Mouse (Mus musculus): Measurements from ENCODE around the gene Slc4a8. TPM values are rescaled to one million over a fixed set of nuclear protein-coding genes. Genes with fewer than 3 reads are reported as not detected.

Slc4a8 gene
- polyA plus RNA-seq, 1 experiment from 2014 or later, result 9.7 TPM

DNA sequence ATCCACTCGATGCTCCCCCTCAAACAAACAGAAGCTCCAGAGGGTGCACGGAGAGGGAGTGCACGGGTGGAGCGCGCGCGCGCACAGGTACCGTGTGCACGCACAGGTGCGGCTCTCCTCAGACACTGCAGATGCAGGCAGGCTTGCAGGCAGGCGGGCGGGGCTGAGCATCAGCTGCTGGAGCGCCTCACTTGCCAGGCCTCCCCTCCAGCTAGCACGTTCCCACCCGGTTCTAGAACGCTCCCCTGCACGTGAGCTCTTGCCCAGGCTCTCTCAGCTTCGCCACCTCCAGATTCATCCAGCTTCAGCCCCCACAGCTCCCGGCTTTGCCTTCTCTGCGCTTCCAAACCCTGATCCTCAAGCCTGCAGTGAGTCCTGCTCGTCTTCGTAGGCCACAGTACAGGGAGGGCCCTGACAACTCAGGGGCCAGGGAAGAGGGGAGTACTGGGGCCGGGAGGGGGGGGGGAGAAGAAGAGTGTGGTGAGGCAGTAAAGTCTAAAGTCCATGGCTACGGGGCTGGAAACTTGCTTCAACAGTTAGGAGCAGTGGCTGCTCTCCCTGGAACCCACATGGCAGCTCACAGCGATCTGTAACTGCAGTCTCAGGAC, 63.8 kb downstream of the Slc4a8 start:
- no peaks in the 10 kb centered on the region for H3K9me3 ChIP-seq (replicated peaks)
- DNase-seq (ENCODE audit: low spot score), result no peak
- no peaks in the 10 kb centered on the region for H3K36me3 ChIP-seq
- H3K4me1 ChIP-seq, result peaks cover 10% of the 10 kb centered on the region
- H3K4me3 ChIP-seq, result peak overlapping the region; percentile 27; the same call in 1 of the 2 replicates
- H3K27me3 ChIP-seq (ENCODE audit: low read depth, poor library complexity, severe bottlenecking), result peaks cover 38% of the 10 kb centered on the region
- H3K27ac ChIP-seq, result no peak overlapping the region
- WGBS, result 19% methylated on average over 26 of the region's 26 CpGs

DNA sequence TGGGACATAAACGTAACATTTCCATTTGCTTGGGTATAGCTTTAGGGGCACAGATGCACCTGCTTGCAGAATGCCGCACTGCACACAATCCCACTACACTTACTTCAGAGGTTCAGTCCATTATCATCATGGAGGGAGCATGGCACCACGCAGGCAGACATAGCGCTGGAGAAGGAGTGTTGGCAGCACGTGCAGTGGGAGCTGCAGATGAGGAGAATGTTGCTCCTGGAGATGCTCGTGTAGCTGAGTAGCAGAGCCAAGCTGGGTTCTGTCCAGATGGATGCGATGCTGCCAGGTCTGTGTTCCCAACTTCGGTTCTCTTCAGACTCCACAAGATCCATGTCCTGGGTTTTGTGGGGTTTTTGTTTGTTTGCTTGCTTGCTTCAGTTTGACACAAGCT, 64.5 kb downstream of the Slc4a8 start:
- H3K27me3 ChIP-seq (ENCODE audit: low read depth, poor library complexity, severe bottlenecking), result peaks cover 38% of the 10 kb centered on the region
- no peak for DNase-seq (ENCODE audit: low spot score)
- H3K4me1 ChIP-seq, result peaks cover 10% of the 10 kb centered on the region
- 88% methylated on average over 8 of the region's 8 CpGs for WGBS
- H3K27ac ChIP-seq, result no peak overlapping the region
- H3K36me3 ChIP-seq, result no peaks in the 10 kb centered on the region
- no peak overlapping the region for H3K4me3 ChIP-seq
- H3K9me3 ChIP-seq (replicated peaks), result no peaks in the 10 kb centered on the region

DNA sequence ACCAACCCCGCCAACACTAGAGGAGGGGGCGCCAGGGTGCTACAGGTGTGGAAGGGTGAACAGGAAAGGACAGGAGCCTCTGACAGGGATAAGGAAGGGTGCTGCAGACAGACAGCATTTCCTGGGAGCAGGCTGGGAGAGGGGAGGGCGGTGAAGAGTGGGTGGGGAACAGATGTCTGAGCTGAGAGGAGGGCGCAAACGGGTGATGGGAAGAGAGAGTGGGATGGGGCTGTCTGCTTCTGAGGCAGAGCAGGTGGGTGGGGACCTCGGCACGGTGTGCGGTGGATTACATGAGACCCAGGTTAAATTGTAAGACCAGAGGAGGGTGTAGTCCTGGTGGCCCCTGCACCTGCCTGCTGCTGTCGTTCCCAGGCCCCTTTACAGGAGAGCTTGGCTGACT, 68.2 kb downstream of the Slc4a8 start:
- Histone ChIP-seq H3K27ac (no peak overlapping the region), H3K36me3 (no peaks in the 10 kb centered on the region), H3K4me1 (peaks cover 12% of the 10 kb centered on the region), H3K9me3 (replicated peaks) (no peaks in the 10 kb centered on the region), H3K4me3 (no peak overlapping the region), H3K27me3 (ENCODE audit: low read depth, poor library complexity, severe bottlenecking) (peaks cover 32% of the 10 kb centered on the region)
- 88% methylated on average over 9 of the region's 9 CpGs for WGBS
- no peak for DNase-seq (ENCODE audit: low spot score)

DNA sequence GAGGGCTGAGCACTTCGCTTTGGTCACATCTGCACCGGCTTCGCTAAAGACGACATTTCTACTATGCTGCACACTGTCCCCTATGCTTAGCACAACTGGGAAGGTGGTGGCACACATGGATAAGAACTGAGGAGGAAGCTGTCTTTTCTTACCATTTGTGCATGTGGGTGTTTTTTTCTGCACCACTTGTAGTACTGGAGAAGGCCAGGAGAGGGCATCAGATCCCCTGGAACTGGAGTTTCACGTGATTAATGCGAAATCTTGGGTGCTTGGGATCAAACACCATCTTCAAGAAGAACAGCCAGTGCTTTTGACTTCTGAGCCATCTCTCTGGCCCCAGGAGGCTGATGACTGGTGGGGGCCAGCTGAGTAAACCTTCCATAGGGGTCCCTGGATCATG, 69.1 kb downstream of the Slc4a8 start:
- Histone ChIP-seq H3K4me1 (peaks cover 3% of the 10 kb centered on the region; the same call in 1 of the 2 replicates), H3K9me3 (replicated peaks) (no peaks in the 10 kb centered on the region), H3K36me3 (no peaks in the 10 kb centered on the region), H3K27ac (no peak overlapping the region), H3K27me3 (ENCODE audit: low read depth, poor library complexity, severe bottlenecking) (peaks cover 23% of the 10 kb centered on the region), H3K4me3 (no peak overlapping the region)
- WGBS, result 53% methylated on average over 6 of the region's 6 CpGs
- no peak for DNase-seq (ENCODE audit: low spot score)

DNA sequence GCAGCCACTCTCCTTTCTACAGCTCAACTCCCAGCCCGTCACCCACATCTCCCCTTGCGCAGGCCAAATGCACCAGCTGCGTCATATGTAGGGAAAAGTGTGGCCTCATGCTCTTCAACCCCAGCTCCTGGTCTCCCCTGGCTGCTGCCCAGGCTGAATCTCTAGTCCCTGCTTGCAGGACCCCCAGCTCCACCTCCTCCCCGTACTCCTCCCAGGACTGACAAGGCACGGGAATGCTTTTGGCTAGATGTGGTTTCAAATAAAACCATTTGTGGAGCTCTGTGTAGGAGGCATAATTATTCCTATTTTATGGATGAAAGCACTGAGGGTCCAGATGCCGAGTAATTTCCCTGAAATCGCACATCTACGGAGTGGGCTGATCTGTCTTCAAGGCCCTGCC, 70.6 kb downstream of the Slc4a8 start:
- peaks cover 16% of the 10 kb centered on the region; the same call in 1 of the 2 replicates for H3K27me3 ChIP-seq (ENCODE audit: low read depth, poor library complexity, severe bottlenecking)
- WGBS, result 88% methylated on average over 8 of the region's 8 CpGs
- no peaks in the 10 kb centered on the region for H3K9me3 ChIP-seq (replicated peaks)
- DNase-seq (ENCODE audit: low spot score), result no peak
- H3K4me1 ChIP-seq, result peaks cover 2% of the 10 kb centered on the region; the same call in 1 of the 2 replicates
- no peak overlapping the region for H3K27ac ChIP-seq
- no peaks in the 10 kb centered on the region for H3K36me3 ChIP-seq
- H3K4me3 ChIP-seq, result no peak overlapping the region

DNA sequence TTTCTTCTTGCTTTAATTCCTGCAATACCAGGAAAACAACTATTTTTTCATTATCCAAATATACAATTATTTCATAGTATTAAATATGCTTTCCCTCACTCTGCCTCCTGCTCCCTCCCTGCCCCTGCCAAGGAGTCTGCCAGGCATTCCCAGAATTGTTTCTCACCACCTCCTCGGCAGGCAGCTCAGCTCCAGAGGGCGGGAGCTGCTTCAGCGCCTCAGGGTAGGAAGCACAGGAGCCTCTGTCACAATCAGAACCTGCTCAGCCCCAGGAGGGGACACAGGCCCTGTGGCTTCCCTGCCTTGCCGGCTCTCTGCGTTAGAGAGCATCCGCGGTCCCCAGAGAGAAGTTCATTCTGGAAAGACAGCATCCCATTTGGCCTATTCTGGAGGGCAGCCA, 71.2 kb downstream of the Slc4a8 start:
- H3K27ac ChIP-seq, result no peak overlapping the region
- H3K4me3 ChIP-seq, result no peak overlapping the region
- H3K27me3 ChIP-seq (ENCODE audit: low read depth, poor library complexity, severe bottlenecking), result peaks cover 16% of the 10 kb centered on the region; the same call in 1 of the 2 replicates

DNA sequence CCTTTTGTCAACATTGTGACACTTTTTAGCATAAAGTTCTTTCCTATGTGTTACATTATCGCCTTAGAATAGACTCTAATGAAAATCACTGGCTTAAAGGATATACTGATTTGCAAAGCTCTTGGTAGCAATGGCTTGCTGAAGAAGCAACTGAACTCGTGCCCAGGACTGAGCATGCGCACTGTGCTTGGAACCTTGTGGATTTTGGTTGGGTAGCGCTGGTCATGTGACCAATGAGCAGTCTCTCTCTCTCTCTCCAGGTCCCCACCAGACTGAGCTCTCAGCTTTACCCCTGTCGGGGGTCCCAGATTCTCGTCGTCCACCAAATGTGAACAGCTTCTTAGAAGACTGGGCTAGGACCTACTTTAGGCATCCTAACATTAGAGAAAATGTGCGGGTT, 75.2 kb downstream of the Slc4a8 start:
- Histone ChIP-seq H3K36me3 (no peaks in the 10 kb centered on the region), H3K4me3 (no peak overlapping the region), H3K4me1 (peaks cover 11% of the 10 kb centered on the region), H3K27ac (no peak overlapping the region), H3K9me3 (replicated peaks) (0 out of 2 replicates have a peak, but pooled peaks cover 2% of the 10 kb centered on the region), H3K27me3 (ENCODE audit: low read depth, poor library complexity, severe bottlenecking) (peaks cover 16% of the 10 kb centered on the region; the same call in 1 of the 2 replicates)
- whole genome bisulfite sequencing, result 87% methylated on average over 8 of the region's 8 CpGs
- DNase-seq (ENCODE audit: low spot score), result no peak

More for the DNA sequence above, 71.2 kb downstream of the Slc4a8 start:
- H3K36me3 ChIP-seq, result no peaks in the 10 kb centered on the region
- 0 out of 2 replicates have a peak, but pooled peaks cover under 1% of the 10 kb centered on the region for H3K9me3 ChIP-seq (replicated peaks)
- peaks cover 2% of the 10 kb centered on the region; the same call in 1 of the 2 replicates for H3K4me1 ChIP-seq
- 36% methylated on average over 7 of the region's 7 CpGs for WGBS
- no peak for DNase-seq (ENCODE audit: low spot score)

DNA sequence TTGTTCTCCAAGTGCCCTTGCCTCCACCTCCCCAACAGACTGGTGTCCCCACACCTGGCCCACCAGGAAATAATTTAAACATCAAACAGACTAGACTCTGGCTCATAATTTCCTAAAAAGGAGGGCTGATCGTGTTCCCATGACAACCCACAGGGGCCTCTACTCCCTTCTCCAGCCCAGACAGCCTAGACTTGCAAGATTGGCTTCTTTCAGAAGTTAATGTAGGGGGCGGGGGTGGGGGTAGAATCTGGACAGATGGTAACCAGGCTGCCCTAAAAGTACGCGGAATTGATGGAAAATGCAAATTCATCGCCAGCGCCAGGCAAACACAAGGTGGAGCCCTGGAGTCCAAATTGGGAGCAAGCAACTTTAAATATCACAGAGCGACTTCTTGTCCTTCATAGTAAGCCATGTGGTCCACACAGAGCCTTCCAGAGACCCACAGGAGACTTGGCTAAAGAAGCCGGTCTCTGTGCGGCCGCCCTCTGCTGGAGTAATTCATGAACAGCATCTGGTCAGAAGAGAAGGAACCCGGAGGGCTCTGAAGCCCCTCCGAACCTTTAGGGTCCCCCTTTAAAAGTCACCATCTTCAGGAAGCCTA, 77.2 kb downstream of the Slc4a8 start:
- Histone ChIP-seq H3K4me3 (no peak overlapping the region), H3K4me1 (peaks cover 9% of the 10 kb centered on the region), H3K27me3 (ENCODE audit: low read depth, poor library complexity, severe bottlenecking) (no peaks in the 10 kb centered on the region), H3K9me3 (replicated peaks) (0 out of 2 replicates have a peak, but pooled peaks cover 2% of the 10 kb centered on the region), H3K27ac (peak overlapping the region; percentile 43), H3K36me3 (no peaks in the 10 kb centered on the region)
- 41% methylated on average over 12 of the region's 12 CpGs for WGBS
- peak; percentile 64 for DNase-seq (ENCODE audit: low spot score)

DNA sequence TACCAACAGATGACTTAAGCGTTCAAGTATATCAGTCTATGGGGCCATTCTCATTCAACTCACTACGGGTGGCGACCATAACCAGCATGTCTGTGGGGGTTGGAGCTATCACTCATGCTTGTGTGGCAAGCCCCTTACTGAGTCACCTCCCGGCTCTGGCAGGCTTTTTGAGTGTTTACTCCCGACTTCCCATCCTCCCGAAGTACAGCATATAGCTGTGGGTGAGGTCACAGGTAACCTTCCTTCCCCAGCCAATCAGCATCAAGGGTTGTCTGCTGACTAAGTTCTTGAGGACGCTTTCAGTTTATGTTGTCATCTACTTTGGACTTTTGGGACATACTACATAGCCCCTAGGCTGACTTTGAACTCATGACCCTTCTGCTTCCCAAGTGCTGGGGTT, 82.8 kb downstream of the Slc4a8 start:
- no peak for DNase-seq (ENCODE audit: low spot score)
- Histone ChIP-seq H3K27me3 (ENCODE audit: low read depth, poor library complexity, severe bottlenecking) (no peaks in the 10 kb centered on the region), H3K36me3 (no peaks in the 10 kb centered on the region), H3K9me3 (replicated peaks) (no peaks in the 10 kb centered on the region), H3K4me3 (no peak overlapping the region), H3K4me1 (peaks cover 10% of the 10 kb centered on the region), H3K27ac (no peak overlapping the region)
- 90% methylated on average over 7 of the region's 7 CpGs for WGBS

DNA sequence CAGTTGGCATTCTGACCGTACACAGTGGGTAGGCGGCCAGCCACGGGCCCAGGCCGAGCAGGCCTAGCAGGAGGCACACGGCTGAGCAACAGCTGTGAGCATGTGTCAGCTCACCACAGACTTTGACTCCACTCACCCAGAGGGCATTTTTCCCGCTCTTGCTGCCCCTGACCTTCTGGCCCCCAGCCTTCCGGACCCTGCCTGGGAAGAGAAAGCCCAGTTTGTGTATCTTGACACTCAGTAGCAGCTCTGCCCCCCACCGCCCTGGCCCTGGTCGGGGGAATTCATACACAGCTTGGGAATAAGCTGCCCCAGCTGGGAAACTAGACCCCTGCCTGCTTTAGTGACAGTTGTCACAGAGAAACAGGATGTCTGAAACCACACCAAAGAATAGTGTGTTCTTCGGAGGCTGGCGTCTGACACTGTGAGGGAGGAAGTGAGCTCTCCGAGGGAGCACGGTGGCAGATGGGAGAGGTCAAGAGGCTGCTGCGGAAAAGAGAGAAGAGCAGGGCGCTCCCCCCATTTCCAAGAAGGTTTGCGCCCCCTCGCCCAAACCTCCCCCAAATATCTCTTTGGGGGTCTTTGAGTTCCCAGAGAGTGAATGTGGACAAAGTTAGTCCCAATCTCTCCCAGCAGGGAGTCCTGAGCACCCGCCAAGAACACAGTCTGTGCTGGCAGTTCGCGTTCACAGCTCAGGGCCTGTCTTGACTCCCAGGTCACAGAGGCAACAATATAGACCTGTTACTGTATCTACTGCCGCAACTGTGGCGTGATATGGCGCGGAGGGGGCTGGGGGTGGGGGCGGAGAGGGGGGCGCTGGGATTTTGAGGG, 83.7 kb downstream of the Slc4a8 start:
- no peaks in the 10 kb centered on the region for H3K36me3 ChIP-seq
- no peak overlapping the region for H3K4me3 ChIP-seq
- peaks cover 10% of the 10 kb centered on the region for H3K4me1 ChIP-seq
- H3K27ac ChIP-seq, result peak overlapping the region; percentile 58
- no peaks in the 10 kb centered on the region for H3K9me3 ChIP-seq (replicated peaks)
- no peak for DNase-seq (ENCODE audit: low spot score)
- WGBS, result 62% methylated on average over 26 of the region's 26 CpGs
- no peaks in the 10 kb centered on the region for H3K27me3 ChIP-seq (ENCODE audit: low read depth, poor library complexity, severe bottlenecking)

DNA sequence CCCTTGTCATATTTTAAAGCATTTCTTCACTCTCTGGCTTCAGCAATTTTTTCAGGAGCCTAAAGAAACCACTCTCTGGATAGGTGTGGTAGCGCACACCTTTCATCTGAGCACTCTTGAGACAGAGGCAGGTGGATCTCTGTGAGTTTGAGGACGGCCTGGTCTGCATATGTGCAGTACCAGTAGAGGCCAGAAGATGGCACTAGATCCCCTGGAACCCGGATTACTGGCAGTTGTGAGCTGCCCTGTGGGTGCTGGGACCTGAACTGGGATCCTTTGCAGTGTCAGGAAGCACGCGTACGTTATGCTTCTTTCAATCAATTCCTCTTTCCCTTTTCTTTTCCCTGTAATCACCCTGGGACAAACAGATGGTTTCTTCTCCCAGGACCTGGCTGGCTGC, 85.6 kb downstream of the Slc4a8 start:
- H3K27ac ChIP-seq, result no peak overlapping the region
- no peaks in the 10 kb centered on the region for H3K27me3 ChIP-seq (ENCODE audit: low read depth, poor library complexity, severe bottlenecking)
- no peaks in the 10 kb centered on the region for H3K36me3 ChIP-seq
- H3K9me3 ChIP-seq (replicated peaks), result no peaks in the 10 kb centered on the region
- no peak for DNase-seq (ENCODE audit: low spot score)
- no peak overlapping the region for H3K4me3 ChIP-seq
- peaks cover 10% of the 10 kb centered on the region for H3K4me1 ChIP-seq
- 82% methylated on average over 6 of the region's 6 CpGs for WGBS

DNA sequence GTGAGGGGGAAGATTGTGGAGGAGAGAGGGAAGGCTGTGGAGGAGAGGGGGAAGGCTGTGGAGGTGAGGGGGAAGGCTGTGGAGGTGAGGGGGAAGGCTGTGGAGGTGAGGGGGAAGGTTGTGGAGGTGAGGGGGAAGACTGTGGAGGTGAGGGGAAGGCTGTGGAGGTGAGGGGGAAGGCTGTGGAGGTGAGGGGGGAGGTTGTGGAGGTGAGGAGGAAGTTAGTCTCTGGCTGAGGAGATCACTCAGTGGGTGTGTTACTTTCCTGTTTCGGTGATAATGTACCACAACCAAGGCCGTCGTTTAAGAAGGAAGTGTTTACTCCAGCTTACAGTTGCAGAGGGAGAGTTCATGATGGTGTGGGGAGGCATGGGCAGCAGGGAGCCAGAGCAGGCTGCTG, 96.0 kb downstream of the Slc4a8 start:
- Histone ChIP-seq H3K27ac (no peak overlapping the region), H3K27me3 (ENCODE audit: low read depth, poor library complexity, severe bottlenecking) (no peaks in the 10 kb centered on the region), H3K9me3 (replicated peaks) (no peaks in the 10 kb centered on the region), H3K4me1 (no peaks in the 10 kb centered on the region), H3K36me3 (no peaks in the 10 kb centered on the region), H3K4me3 (no peak overlapping the region)
- no peak for DNase-seq (ENCODE audit: low spot score)
- 59% methylated on average over 3 of the region's 3 CpGs for WGBS

DNA sequence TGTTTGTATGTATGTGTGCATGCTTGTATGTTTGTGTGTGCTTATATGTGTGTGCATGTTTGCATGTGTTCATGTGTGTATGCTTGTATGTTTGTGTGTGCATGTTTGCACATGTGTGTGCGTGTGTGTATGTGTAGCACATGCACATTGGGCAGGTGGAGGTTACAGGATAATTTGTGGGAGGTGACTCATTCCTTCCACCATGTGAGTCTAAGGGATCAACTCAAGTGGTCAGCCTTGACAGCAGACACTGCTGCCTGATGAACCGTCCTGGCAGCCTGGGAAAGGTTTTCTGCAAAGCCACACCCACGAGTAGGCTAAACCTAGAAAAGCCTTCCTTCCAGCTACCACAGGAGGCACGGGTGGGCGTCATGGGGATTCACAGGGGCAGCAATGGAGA, 99.3 kb downstream of the Slc4a8 start:
- no peak for DNase-seq (ENCODE audit: low spot score)
- WGBS, result 46% methylated on average over 5 of the region's 5 CpGs
- no peak overlapping the region for H3K27ac ChIP-seq
- no peaks in the 10 kb centered on the region for H3K36me3 ChIP-seq
- no peak overlapping the region for H3K4me3 ChIP-seq
- no peaks in the 10 kb centered on the region for H3K27me3 ChIP-seq (ENCODE audit: low read depth, poor library complexity, severe bottlenecking)
- no peaks in the 10 kb centered on the region for H3K9me3 ChIP-seq (replicated peaks)
- no peaks in the 10 kb centered on the region for H3K4me1 ChIP-seq
